Mouse (Mus musculus): Measurements from ENCODE around the gene Erc2. TPM values are rescaled to one million over a fixed set of nuclear protein-coding genes. Genes with fewer than 3 reads are reported as not detected.
A peak's percentile ranks its signal among the peaks of the same experiment; 100 is the strongest.

The Erc2 gene
- total RNA-seq, 2 experiments from 2014 or later = 253 to 265 TPM

DNA sequence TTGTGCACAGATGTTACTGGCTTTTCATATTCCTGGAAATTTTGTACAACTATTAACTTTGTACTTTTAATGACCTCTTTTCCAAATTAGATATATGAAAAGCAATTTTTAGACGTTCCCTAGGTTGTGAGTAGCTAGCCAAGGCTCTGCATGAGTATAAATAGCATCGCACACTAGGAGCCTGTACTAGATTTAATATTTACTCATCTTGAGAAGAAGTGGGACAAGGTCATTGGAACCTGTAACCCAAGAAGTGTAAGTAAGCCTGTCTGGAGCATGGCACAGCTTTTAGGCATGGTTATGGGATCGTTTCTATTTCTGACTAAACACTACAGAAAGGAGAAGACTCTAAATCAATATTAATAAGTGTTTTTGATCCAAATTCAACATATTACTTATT lies 36.4 kb downstream of the Erc2 start:
- no peak for DNase-seq (ENCODE audit: extremely low spot score in 1 of 2, low spot score in 2 of 2)
- intact Hi-C loops (cut with DNase I) = no loop called here

DNA sequence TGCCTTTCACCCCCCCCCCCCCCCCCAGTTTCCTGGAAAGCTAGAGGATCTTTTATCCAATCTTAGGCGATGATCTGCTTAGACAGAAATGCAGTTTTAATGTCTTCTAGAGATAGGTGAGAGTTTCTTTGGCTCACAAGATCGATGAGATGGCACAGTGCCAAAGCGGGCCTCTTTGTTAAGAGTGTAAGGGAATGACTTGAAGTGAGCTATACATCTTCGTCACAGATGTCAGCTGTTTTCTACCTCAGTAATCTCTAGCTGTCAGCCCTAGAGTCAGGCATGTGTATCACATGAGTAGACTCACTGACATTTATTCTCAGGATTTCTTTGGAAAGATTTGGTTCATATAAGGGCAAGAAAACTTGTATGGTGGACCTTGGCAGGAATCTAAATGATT lies 39.2 kb downstream of the Erc2 start:
- peak in 1 of 2 experiments; percentile 49 for DNase-seq (ENCODE audit: extremely low spot score in 1 of 2, low spot score in 2 of 2)

DNA sequence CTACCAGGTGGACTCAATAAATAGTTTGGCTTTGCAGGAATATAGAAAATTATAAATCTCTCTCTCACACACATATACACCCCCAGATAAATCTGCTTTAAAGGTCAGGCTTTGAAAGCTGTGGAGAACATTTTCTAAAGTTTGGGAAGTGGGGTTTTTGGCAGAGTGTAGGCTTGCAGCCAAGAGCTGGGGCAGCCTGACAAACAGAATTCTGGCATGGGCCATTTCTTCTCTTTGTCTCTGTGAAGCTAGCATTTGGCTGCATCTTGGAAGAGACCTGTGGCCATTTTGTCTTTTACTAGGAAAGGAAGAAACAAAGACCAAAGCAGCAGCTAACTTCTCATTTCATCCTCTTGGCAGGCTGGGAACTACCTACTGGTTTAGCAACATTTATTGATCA lies 40.0 kb downstream of the Erc2 start:
- DNase-seq (ENCODE audit: extremely low spot score in 1 of 2, low spot score in 2 of 2) = peak in 1 of 2 experiments; percentile 36

More for the DNA sequence above, 39.2 kb downstream of the Erc2 start:
- intact Hi-C loops (cut with DNase I) = no loop called here

DNA sequence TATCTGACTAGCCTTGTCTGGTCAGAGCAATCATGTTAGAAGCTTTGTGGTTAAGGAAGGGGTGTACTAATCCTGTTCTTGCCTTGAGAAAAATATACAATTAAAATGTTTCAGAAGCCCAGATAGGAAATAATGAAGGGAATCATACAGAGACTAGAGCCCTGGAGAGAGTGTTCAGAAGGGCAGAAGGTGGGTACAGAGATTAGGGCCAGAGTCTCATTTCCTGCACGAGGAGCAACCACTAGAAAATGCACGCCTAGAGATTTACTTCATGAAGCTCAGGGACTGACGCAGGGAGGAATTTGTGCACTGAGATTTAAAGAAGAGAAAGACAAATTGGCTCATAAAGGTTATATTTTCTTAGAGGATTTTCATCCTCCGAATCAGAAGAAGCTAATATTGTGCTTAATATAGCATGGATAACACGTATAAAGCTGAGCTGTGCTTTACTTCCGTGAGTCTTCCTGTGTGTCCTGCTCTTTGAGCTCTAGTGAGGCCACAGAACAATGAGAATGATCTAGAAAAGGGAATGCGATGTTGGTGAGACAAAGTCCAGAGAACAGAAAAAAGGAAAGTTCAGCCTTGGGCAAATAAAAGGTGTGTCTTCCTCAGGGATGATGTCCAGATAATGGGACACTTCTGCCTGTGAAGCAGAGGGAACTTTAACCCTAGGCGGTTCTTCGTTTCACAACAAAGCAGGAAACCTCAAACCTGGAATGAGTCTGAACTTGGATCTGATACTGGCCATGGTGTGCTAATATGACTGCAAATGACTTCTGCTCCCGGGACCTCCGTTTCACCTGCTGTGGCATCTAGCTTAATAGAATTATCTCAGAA lies 45.0 kb downstream of the Erc2 start:
- intact Hi-C loops (cut with DNase I) = no loop called here
- DNase-seq (ENCODE audit: extremely low spot score in 1 of 2, low spot score in 2 of 2) = no peak

More for the DNA sequence above, 40.0 kb downstream of the Erc2 start:
- intact Hi-C loops (cut with DNase I) = no loop called here

DNA sequence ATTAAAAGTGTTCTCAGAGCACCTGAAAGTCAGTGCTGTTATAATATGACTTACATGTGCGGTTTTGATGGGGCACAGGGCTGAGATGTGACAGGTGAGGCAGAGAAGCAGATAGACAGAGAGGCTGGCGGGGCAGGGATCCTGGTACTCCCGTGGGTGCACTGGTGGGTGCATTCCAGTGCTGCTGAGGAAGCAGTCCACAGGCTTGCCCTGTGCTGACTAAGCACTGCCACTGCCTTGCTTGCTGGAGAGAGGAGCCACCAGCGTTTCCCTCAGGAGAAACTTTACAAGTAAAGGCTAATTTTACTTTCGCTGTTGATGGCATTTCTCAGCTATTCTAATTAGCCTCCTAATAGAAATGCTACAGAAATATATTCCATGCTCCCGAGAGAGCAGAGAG lies 45.9 kb downstream of the Erc2 start:
- intact Hi-C loops (cut with DNase I) = no loop called here
- no peak for DNase-seq (ENCODE audit: extremely low spot score in 1 of 2, low spot score in 2 of 2)

DNA sequence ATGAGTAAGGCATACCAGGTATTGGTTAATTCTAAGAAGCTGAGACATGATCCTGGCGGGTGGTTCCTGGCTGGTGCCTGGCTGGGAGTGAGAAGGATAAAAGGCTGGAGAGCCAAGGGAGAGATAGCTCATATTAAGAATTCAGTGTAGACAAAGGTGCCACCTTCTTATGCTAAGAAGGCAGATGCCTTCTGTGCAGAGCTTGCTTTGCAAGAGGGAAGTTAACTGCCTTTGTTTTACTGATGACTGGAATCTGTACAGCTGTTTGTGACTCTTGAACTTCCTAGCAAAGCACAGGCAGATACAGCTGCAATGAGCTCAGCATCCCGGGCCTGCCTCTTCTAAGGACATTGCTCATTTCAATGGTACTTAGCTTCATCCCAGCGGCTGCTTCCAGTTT lies 47.7 kb downstream of the Erc2 start:
- no peak for DNase-seq (ENCODE audit: extremely low spot score in 1 of 2, low spot score in 2 of 2)
- intact Hi-C loops (cut with DNase I) = no loop called here

DNA sequence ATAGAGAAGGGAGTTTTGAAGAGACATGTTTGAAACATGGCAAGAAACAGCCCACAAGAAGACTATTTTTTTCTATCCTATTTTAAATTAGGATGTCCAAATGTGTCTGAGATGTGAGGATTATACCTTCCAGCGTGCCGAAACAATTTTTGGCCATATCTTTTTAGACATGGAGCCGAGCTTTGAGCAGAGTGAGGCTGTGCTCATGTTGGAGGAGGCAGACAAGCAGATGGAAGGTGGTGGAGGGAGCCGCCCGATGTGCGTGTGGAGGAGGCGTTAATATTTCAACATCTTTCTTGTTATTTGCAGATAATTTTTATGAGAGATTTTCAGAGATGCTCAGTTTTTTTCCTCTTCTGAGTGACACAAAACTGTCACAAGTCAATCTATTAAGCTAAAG lies 50.5 kb downstream of the Erc2 start:
- intact Hi-C loops (cut with DNase I) = no loop called here
- peak in 1 of 2 experiments; percentile 31 for DNase-seq (ENCODE audit: extremely low spot score in 1 of 2, low spot score in 2 of 2)

DNA sequence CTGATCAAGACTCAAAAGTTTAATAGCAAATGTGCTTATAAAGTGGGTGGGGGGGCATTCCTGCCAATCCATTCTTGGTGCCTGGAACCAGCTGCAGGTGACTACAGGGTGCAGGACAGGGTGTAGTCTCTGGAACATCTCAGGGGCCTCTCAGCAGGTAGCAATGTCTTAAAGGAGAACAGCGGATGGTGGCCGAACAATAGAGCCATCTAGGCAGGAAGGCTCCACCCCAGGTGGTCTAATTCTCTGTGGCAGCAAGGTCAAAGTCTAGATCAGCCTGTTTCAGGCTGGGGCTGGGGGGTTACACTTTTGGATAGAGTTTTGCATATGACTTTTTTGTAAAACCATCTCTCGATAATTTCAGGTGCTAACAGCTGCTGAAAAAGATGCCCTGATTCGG lies 51.9 kb downstream of the Erc2 start:
- DNase-seq (ENCODE audit: extremely low spot score in 1 of 2, low spot score in 2 of 2) = no peak
- intact Hi-C loops (cut with DNase I) = no loop called here

DNA sequence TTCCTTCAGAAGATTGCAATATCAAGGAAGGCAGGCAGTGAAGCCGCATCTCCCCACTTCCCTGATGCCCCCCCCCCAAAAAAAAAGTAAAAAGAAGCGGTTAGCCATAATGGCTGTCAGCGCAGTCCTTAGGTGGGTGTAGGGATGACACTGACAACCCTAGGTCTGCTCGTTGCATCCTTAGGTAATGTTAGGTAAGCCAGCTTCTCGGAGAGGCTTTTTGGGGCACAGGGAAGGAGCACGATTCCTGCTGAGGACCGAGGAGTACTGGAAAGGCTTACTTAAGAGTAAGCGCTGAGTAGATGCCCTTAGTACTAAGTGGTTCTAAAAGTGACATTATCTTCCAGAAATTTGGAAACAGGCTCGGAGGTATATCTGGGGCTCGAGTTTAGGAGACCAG lies 52.3 kb downstream of the Erc2 start:
- DNase-seq (ENCODE audit: extremely low spot score in 1 of 2, low spot score in 2 of 2) = no peak
- intact Hi-C loops (cut with DNase I) = no loop called here

DNA sequence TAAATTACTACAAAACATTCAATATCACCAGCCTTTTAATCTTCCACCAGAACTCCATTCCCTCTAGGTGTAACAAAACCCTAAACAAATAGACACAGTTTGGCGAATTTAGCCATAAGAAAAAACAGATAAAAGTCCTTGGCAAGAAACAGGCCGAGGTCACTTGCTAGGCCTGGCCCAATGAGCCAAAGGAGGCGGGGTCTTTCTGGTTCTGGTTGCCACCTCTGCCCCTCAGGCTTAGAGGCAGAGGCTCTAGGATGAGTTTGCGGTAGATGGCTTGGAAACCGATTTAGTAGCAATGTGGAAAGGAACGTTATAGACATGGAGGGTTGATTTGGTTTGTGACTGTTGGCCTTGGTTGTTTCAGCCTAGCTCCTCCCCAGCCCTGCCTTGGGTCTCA lies 52.8 kb downstream of the Erc2 start:
- no peak for DNase-seq (ENCODE audit: extremely low spot score in 1 of 2, low spot score in 2 of 2)
- intact Hi-C loops (cut with DNase I) = no loop called here

DNA sequence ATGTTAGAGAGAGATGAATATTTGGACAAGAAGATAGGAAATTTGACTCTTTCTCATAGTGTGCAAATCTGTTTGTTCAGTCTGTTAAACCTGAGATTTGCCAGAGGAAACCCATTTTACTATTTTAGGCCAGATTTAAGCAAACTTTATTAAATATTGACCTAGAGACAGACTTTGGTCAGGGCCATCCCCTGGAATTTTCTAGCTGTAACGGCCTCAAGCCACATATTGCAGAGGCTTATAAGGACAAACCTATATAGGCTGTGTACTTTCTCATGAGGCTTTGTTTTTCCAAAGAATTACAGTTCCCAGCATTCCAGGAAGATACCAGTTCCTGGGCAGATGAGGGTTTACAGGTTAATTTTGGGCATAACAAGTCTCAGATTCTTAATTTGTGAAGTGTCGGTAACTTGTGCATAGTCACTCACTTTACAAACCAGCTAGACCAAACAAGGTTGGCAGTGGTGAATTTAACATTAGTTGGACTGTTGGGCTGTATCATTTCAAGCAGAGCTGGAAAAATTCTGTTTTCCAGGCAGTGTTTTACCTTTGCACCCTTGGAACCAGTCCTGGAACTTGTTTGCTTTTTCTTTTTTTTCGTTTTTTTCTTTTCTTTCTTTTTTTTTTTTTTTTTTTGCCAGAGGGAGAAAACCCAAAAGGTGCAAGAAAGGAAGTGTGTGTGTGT lies 60.3 kb downstream of the Erc2 start:
- no peak for DNase-seq (ENCODE audit: extremely low spot score in 1 of 2, low spot score in 2 of 2)
- intact Hi-C loops (cut with DNase I) = no loop called here

DNA sequence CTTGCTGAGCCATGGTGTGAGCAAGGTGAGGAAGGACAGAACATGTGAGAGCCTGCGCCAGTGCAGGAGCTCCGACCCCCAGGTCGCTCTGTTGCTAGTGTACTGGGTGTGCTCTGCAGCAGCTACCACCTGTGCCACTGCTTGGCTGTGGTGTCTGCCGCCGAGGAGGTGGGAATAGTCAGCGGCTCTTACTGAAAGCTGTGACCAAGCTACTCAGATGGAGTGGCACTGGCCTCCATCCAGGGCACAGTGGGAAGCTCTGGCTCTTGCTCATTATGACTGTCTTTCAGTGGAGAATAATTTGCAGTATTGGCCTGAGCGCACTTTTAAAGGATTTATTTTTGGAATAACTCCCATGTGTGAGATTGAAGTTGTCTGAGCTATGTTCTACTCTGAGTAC lies 73.6 kb downstream of the Erc2 start:
- intact Hi-C loops (cut with DNase I) = no loop called here
- DNase-seq (ENCODE audit: extremely low spot score in 1 of 2, low spot score in 2 of 2) = peak in 1 of 2 experiments; percentile 30

DNA sequence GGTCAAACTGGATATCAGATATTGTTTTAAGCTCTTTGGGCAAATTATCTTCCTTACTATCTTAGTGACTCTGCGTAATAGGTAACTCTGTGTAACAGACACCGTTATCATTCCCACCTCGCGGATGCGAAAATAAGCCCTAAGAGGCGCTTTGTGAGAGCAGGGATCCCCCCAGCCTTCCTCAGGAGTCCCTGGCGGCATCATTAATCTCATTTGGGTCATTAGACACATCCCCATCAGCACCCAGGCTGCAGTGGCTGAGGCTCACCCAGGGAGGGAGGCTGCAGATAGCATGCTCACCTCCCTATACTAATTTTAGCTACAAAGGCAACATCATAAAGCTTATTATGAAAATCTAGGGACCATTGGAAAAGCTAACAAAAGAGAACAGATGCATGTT lies 95.1 kb downstream of the Erc2 start:
- no peak for DNase-seq (ENCODE audit: extremely low spot score in 1 of 2, low spot score in 2 of 2)
- intact Hi-C loops (cut with DNase I) = no loop called here

DNA sequence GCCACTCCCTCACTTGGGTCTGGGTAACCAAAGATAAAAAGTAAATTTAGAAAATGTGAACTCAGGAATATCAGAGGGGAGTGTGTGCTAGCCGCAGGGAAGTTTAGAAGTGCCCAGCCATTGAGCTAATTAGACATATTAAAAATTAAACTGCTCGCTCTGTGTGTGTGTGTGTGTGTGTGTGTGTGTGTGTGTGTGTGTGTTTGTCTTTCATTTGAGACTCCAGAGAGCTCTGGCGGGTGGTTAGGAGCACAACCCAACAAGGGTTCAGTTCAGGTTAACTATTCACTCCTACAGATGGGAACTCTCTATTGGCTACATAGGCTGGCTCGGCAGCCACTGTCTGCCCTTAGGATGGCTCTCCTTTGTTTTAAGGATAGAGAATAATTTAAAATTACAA lies 97.4 kb downstream of the Erc2 start:
- intact Hi-C loops (cut with DNase I) = no loop called here
- DNase-seq (ENCODE audit: extremely low spot score in 1 of 2, low spot score in 2 of 2) = no peak

DNA sequence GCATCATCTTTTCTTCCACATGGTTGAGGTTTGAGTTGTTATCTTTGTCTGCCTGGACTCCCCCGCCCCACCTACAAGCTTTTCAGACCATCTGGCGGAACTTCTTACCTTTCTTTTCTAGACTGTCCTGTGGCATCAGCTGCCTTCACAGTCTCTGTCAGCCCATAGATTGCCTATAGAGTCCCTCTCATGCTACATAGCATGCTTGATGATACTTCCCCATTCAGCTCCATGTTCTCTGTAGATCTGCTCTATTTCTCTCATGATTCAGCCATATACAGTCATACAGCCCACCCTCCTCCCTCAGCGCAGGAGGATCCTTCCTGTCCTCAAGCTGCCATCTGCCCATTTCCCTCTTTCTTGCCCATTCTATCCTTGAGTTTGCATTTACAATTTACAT lies 98.7 kb downstream of the Erc2 start:
- intact Hi-C loops (cut with DNase I) = no loop called here
- DNase-seq (ENCODE audit: extremely low spot score in 1 of 2, low spot score in 2 of 2) = no peak

DNA sequence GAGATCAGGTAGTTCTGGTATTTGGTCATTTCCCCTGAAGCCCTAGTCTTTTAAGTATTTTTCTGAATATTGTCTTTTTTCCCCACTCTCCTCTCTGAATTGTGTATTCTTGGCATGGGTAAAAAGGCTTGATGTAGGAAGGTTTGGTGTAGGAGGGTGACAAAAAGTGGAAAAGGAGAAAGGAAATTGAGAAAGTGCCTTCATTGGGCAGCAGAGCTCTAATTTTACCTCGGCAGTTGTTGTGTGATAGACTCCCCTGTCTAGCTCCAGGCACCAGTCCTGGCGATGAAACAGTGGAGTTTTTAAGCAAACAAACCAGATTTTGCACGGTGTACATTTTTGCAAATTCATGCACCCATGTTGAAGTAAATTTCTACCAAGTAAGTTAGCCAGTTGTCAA lies 99.5 kb downstream of the Erc2 start:
- DNase-seq (ENCODE audit: extremely low spot score in 1 of 2, low spot score in 2 of 2) = no peak
- intact Hi-C loops (cut with DNase I) = no loop called here

DNA sequence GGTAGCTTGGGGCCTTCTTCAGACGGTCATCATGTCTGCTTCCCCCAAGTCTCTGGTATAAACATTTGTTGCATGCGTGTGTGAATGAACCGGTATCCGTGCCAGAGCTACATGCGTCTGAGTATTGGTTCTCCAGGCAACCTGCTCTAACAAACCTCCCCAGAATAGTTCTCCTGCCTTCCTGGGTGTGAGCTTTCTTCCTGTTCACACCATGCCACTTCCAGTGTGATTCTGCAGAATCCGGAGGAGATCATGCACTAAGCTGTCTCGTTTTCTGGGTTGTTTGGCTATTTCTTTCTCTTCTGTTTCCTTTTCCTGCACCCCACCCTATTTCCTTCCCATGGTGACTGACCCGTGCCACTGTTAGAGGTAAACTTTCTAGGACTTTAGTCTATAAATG lies 105.3 kb downstream of the Erc2 start:
- intact Hi-C loops (cut with DNase I) = no loop called here
- DNase-seq (ENCODE audit: extremely low spot score in 1 of 2, low spot score in 2 of 2) = no peak

DNA sequence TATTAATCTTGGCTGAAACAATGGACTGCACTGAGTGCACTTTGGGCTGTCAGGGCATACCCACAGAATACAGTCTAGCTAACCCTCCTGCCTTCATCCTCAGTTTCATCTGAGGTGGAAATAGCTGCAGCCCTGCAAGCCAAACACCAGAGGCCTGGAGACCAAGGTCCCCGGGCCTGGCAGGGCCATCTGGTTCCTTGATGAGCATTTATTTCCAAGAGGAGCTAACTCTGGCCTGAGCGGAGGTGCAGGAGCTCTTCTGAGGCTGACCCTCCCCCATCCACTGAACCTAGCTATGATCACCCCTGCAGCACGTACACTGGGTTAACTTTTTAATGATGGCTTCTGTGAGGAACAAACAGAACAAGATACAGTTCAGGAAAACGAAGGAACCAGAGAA lies 108.9 kb downstream of the Erc2 start:
- intact Hi-C loops (cut with DNase I) = no loop called here
- DNase-seq (ENCODE audit: extremely low spot score in 1 of 2, low spot score in 2 of 2) = no peak

DNA sequence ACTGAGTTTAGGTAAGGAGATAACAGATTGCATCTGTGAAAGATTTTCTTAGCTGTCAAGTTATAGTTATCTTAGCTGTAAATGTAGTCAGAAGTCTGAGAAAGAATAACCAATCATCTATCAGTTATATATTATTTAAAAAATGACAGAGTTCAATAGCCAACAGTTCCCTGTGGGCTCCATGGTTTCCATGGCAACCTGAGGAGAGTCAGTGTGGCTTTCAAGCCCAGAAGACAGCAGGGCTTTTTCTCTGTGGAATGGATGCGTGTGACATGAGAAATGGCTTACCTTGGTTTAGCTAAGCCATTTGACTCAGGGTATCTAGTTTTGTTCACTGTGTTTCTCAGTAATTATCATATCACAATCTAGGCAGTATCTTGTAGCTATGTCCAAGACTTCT lies 117.2 kb downstream of the Erc2 start:
- DNase-seq (ENCODE audit: extremely low spot score in 1 of 2, low spot score in 2 of 2) = no peak
- intact Hi-C loops (cut with DNase I) = no loop called here

DNA sequence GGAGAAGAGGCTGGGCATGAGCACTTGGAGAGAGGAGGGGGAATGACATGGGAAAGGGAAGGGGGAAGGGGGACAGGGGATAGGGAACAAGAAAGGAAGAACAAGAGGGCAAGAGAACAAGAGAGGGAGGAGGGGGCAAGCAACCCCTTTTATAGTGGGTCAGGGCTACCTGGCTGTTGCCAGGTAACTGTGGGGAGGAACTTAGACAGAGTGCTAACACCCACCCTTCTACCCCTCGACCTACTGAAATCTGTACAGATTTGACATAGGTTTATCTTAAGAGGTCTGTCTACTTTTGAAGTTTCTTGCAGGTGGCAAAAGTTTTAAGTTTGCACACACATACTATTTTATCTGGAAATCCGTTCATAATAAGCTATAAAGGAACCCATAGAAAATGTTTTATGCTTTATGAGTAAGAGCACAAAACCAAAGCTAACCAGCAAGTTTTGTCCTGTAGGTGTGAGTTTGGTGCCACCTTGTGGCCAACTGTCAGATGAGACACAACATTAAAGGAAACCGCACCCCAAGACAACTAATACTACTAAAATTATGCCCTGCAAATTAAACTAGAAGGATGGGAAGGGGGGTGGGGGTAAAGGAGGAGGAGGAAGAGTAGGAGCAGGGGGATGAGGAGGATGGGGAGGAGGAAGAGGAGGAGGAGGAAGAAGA lies 119.2 kb downstream of the Erc2 start:
- DNase-seq (ENCODE audit: extremely low spot score in 1 of 2, low spot score in 2 of 2) = peak; percentile 65 to 69
- intact Hi-C loops (cut with DNase I) = loop anchor here (1.0 to 10.0 kb wide), 3 partner anchors 117 to 227 kb away; partner anchors contain the start of gene Erc2
